Mouse (Mus musculus) regulatory T cell (primary cell): Measurements from ENCODE around the gene Olfr513.

Experiments used
- in situ Hi-C: fragments of 300-600 bp; cut with MboI, MseI; formaldehyde crosslinking; loops from one replicate; pipeline ENCODE4 v1.15.1; 2025; ENCODE audit warnings: high pct_unique_total_duplicates

The Olfr513 gene

DNA sequence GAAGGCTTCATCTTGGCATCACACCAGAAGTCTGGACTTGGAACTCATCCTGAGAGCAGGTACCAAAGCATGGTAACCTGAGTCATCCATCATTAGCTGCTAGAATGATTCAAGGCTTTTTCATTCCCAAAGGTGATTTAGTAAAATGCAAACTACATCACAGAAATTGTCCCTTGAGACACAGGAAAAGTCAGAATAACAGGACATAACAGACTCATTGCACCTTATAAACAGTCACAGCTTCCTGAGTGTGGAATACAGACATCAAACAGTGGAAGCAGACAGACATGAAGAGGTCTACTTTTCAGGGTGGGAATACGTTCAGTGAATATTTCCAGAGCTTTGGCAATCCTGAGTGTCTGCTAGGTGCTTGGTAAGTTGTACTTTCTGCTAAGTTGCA lies at the start of gene Olfr513:
Gene Olfr513 (plus strand): TSS at position 301 of the 400 bp plus-strand sequence.
- in situ Hi-C loops: no loop called here

DNA sequence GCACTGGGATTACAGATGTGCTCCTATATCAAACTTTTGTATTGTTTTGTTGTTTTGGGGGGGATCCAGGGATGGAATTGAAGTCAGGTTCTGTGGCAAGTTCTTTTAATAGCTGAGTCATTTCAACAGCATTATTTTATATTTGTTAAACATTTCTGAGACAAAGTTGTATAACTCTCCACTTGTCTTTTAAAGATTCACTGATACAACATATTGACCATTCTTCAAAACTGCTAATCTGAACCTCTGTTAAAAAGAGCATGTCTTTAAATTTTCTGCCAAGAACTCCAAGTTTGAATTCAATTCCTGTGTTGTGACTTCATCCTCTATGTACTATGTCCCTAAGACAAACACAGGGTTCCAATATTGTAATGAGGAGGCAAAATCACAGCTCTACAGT lies 37.8 kb upstream of the Olfr513 start, which contains the start of gene Olfr512:
Gene Olfr512 (plus strand): TSS at position 301 of the 400 bp plus-strand sequence.
- in situ Hi-C loops: no loop called here

DNA sequence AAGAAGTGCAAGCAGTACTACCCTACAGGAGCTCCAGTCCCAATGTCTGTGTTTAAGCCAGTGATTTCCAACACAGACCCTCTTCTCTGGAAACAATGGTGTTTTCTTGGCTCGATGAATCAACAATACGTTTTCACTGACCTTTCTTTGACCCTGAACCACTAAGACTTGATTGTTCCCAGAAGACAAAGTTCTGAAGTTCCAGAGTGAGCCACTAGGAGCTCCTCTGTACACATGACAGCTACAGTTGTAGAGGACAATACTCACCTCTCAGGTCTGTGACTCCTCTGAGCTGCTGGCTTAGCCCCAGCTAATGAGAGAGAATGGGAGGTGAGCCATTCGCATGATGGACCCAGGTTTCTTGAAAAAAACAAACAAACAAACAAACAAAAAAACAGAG lies 9.6 kb downstream of the Olfr513 start:
- in situ Hi-C loops: no loop called here

DNA sequence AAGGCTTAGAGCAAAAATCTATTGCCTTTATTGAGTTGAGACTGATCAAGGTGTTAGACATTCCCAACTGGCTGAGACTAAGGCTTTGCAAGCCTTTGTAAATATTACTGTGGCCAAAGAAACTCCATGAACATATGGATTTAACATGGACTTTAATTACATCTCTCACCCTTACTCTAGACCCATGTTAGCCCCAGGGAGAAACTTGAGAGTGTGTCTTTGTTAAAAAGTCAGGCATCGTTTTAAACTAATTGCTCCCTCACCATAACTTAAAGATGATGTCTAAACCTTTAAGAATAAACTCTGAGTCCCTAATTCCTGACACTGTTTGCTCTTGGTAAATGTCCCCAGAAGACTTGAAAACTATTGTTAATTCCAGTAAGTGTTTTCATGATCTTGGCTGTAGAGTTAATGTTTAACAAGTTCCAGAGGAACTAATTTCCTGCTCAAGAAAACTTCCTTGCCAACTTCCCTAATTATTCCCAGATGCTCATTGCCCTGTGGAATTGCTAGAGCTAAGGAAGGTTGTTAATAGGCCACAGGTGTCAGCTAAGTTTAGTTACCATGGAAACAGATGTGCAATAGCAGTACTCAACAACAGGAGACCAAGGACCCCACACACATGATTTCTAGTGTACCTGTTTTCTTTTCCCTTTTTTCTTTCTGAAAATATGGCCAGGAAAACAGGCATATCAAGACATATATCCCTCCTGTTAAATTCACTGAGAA lies 46.6 kb downstream of the Olfr513 start:
- in situ Hi-C loops: no loop called here
